Mouse (Mus musculus): Measurements from ENCODE around the gene Fndc3a. TPM values are rescaled to one million over a fixed set of nuclear protein-coding genes. Genes with fewer than 3 reads are reported as not detected.

The Fndc3a gene
- polyA plus RNA-seq, 1 experiment from 2014 or later: 30.2 TPM

GRCm38 (mm10) chr14:72625411-72625810 is 84.4 kb downstream of the Fndc3a start:
- H3K9me3 ChIP-seq (ENCODE audit: low read depth, low read length): no peaks in the 10 kb centered on the region
- ATAC-seq (ENCODE audit: insufficient read depth) (no peak), DNase-seq (no peak)
- H3K27ac ChIP-seq (ENCODE audit: low read depth): no peak overlapping the region
- H3K4me1 ChIP-seq (ENCODE audit: insufficient read depth): no peaks in the 10 kb centered on the region
- H3K9ac ChIP-seq: no peak overlapping the region
- no peaks in the 10 kb centered on the region for H3K36me3 ChIP-seq (ENCODE audit: insufficient read depth)
- TF ChIP-seq CTCF (IDR thresholded peaks at IDR 0.05; ENCODE audit: low read depth): no peak
- H3K4me2 ChIP-seq: no peak overlapping the region
- H3K27me3 ChIP-seq (ENCODE audit: insufficient read depth, low read length): no peaks in the 10 kb centered on the region
- no peak overlapping the region for H3K4me3 ChIP-seq (ENCODE audit: low read depth, low read length)

- no peak for TF ChIP-seq CTCF (IDR thresholded peaks at IDR 0.05; ENCODE audit: low read depth)
- Histone ChIP-seq H3K27ac (ENCODE audit: low read depth) (no peak overlapping the region), H3K36me3 (ENCODE audit: insufficient read depth) (no peaks in the 10 kb centered on the region), H3K4me1 (ENCODE audit: insufficient read depth) (no peaks in the 10 kb centered on the region), H3K9me3 (ENCODE audit: low read depth, low read length) (no peaks in the 10 kb centered on the region), H3K4me2 (no peak overlapping the region), H3K4me3 (ENCODE audit: low read depth, low read length) (no peak overlapping the region), H3K27me3 (ENCODE audit: insufficient read depth, low read length) (no peaks in the 10 kb centered on the region), H3K9ac (no peak overlapping the region)
- no peak for ATAC-seq (ENCODE audit: insufficient read depth)
- 88% methylated on average over 3 of the region's 3 CpGs for WGBS
- DNase-seq: no peak
Measured at GRCm38 (mm10) chr14:72604077-72604476, 105.7 kb downstream of the Fndc3a start.

- Histone ChIP-seq H3K36me3 (ENCODE audit: insufficient read depth) (0 out of 2 replicates have a peak, but pooled peaks cover 6% of the 10 kb centered on the region), H3K27ac (ENCODE audit: low read depth) (peak overlapping the region; percentile 47), H3K9ac (peak overlapping the region; percentile 70), H3K4me1 (ENCODE audit: insufficient read depth) (no peaks in the 10 kb centered on the region), H3K9me3 (ENCODE audit: low read depth, low read length) (no peaks in the 10 kb centered on the region), H3K4me2 (peak overlapping the region; percentile 66), H3K27me3 (ENCODE audit: insufficient read depth, low read length) (no peaks in the 10 kb centered on the region), H3K4me3 (ENCODE audit: low read depth, low read length) (peak overlapping the region; percentile 47)
- 2% methylated on average over 8 of the region's 8 CpGs for WGBS
- ATAC-seq (ENCODE audit: insufficient read depth) (peak; percentile 36), DNase-seq (no peak)
- TF ChIP-seq CTCF (IDR thresholded peaks at IDR 0.05; ENCODE audit: low read depth): no peak
Measured at GRCm38 (mm10) chr14:72603194-72603521, 106.6 kb downstream of the Fndc3a start.

- Histone ChIP-seq H3K27me3 (ENCODE audit: insufficient read depth, low read length) (no peaks in the 10 kb centered on the region), H3K4me3 (ENCODE audit: low read depth, low read length) (peak overlapping the region; percentile 47), H3K4me2 (peak overlapping the region; percentile 66), H3K27ac (ENCODE audit: low read depth) (peak overlapping the region; percentile 65), H3K9me3 (ENCODE audit: low read depth, low read length) (no peaks in the 10 kb centered on the region), H3K36me3 (ENCODE audit: insufficient read depth) (0 out of 2 replicates have a peak, but pooled peaks cover 11% of the 10 kb centered on the region), H3K9ac (peak overlapping the region; percentile 70), H3K4me1 (ENCODE audit: insufficient read depth) (no peaks in the 10 kb centered on the region)
- 1% methylated on average over 20 of the region's 20 CpGs for WGBS
- ATAC-seq (ENCODE audit: insufficient read depth) (peak; percentile 95), DNase-seq (peak; percentile 97)
- TF ChIP-seq CTCF (IDR thresholded peaks at IDR 0.05; ENCODE audit: low read depth): no peak
Measured at GRCm38 (mm10) chr14:72602521-72603193, 107.1 kb downstream of the Fndc3a start.

DNA sequence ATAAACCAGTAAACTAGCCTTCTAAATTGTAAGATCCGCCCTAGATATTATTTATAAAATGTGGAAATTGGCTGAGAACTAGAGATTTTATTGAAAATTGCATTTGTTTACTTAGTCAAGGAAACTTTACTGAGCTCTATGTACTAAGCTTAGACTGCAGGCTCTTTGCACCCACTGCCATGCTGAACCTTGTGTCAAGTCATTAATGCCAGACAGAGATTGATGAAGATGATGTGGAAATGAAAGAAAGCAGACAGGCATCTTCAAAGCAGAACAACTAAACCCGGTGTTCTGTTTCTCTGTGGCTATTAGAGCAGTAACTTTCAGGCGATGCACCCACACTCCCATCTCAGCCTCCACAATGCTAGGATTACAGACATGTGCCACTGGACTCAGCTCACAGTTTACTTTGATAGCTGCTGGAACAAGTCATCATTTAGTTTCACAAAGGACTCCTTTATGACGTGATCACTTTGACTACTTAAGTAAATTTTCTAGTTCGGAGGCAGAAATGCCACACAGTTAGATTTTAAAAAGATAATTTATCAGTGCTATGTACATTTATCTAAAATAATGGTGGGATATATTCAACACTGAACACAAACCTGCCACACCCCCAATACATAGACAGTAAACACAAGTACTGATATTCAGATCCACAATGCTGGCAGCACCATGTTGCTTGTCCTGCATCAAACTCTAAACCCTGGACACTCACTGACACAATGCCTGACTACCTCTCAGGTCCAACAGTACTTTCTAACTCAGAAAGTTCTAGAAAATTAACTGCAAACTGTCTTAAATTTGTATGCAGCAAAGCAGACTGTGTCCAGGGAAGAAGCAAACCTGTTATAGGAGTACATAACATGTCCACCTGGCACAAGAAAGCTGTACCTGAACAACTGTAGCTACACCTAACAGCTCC is 108.2 kb downstream of the Fndc3a start:
- DNase-seq (peak; percentile 11), ATAC-seq (ENCODE audit: insufficient read depth) (no peak)
- H3K27me3 ChIP-seq (ENCODE audit: insufficient read depth, low read length): no peaks in the 10 kb centered on the region
- H3K4me2 ChIP-seq: peak overlapping the region; percentile 66
- no peaks in the 10 kb centered on the region for H3K4me1 ChIP-seq (ENCODE audit: insufficient read depth)
- H3K9me3 ChIP-seq (ENCODE audit: low read depth, low read length): no peaks in the 10 kb centered on the region
- H3K27ac ChIP-seq (ENCODE audit: low read depth): no peak overlapping the region
- TF ChIP-seq CTCF (IDR thresholded peaks at IDR 0.05; ENCODE audit: low read depth): no peak
- peak overlapping the region; percentile 70 for H3K9ac ChIP-seq
- peaks cover 19% of the 10 kb centered on the region; the same call in 1 of the 2 replicates for H3K36me3 ChIP-seq (ENCODE audit: insufficient read depth)
- peak overlapping the region; percentile 47 for H3K4me3 ChIP-seq (ENCODE audit: low read depth, low read length)
- 38% methylated on average over 5 of the region's 5 CpGs for WGBS

- DNase-seq: no peak
- H3K27ac ChIP-seq (ENCODE audit: low read depth): no peak overlapping the region
- no peaks in the 10 kb centered on the region for H3K27me3 ChIP-seq (ENCODE audit: insufficient read depth, low read length)
- 76% methylated on average over 6 of the region's 6 CpGs for WGBS
- H3K4me3 ChIP-seq (ENCODE audit: low read depth, low read length): no peak overlapping the region
- no peak for ATAC-seq (ENCODE audit: insufficient read depth)
- H3K9me3 ChIP-seq (ENCODE audit: low read depth, low read length): no peaks in the 10 kb centered on the region
- no peak for TF ChIP-seq CTCF (IDR thresholded peaks at IDR 0.05; ENCODE audit: low read depth)
- peaks cover 23% of the 10 kb centered on the region; the same call in 1 of the 2 replicates for H3K36me3 ChIP-seq (ENCODE audit: insufficient read depth)
- H3K9ac ChIP-seq: no peak overlapping the region
- H3K4me1 ChIP-seq (ENCODE audit: insufficient read depth): no peaks in the 10 kb centered on the region
- H3K4me2 ChIP-seq: no peak overlapping the region
Measured at GRCm38 (mm10) chr14:72600375-72600774, 109.4 kb downstream of the Fndc3a start.

All from lung, embryonic 14.5 days (tissue).